Mouse (Mus musculus) kidney, postnatal 4 days (tissue): ENCODE data around the gene Plb1.

Experiments
- DNase-seq, 2 experiments: peaks; one replicate each; pipeline ENCODE4 v3.0.0; 2021; ENCODE audit warnings: mixed read lengths in 2 of 2

Plb1 gene

DNA sequence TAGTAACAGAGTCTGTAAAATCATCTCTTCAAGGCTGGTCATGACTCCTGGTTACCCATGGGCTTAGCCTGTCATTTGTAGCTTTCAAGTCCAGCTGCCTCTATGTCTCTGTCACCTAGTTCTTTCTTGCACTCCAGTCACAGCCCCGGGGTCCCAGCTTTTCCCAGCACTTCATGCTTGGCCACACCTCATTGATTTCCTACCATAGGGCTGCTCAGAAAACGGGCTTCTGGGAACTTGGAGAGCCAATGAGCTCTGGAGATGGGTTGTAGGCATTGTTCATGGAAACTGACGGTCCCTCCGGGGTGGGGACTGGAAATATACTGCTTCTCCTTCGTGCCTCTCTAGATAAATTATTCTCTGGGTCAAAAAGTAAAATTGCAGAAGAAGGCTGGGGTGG lies 28.2 kb downstream of the Plb1 start:
- peak; percentile 9 to 12 for DNase-seq

DNA sequence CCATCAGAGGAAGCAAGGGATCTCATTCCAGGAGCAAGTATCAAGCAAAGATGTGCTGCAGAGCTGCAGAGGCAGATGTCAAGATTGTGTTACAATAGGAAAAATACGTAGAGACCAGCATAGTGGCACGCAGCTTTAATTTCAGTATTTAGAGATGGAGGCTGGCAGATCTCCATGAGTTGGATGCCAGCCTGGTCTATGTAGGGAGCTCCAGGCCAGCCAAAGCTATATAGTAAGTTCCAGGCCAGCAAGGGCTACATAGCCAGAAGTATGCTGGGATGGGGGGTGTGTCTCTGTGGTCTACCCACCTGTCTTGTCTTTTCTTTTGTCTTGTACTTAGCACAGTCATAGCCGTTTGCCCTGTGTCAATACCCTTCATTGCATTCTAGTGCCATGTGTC lies 28.7 kb downstream of the Plb1 start:
- DNase-seq = no peak

DNA sequence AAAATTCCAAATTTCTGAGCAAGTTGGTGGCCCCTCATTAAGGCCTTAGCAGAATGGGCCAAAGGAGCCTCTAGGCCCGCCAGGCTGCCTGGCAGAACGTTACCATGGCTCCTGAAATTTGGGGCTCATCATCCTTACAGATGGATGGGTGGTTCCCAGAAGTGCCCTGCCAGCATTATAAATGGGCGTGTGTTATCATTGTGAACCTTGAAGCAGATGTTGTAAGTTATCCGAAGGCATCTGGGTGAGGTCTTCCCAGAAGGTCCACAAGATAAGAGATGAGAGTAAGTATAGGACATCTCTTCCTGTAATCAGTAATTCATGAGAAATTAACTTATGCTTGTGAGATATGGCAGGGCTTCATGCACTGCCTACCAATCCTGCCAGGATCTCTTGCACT lies 30.0 kb downstream of the Plb1 start:
- DNase-seq = no peak

DNA sequence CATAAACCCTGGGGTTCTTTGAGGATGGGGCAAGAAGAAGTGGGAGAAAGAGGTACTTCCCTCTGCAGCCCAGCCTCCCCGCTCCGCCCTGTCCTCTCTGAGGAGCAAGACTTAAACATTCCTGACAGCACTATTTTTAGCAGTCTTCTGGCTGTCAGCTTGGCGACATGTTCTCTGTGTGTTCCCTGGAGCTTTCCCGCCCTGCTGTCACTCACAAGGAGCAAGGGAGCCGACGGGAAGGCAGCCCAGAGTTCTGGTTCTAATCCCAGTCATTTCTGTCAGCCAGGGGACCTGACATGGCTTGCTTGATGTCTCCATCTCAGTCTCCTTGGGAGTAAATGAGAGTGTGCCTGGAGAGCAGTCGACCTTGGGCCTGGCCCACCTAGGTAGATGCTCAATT lies 40.0 kb downstream of the Plb1 start:
- DNase-seq = peak; percentile 9 to 13

DNA sequence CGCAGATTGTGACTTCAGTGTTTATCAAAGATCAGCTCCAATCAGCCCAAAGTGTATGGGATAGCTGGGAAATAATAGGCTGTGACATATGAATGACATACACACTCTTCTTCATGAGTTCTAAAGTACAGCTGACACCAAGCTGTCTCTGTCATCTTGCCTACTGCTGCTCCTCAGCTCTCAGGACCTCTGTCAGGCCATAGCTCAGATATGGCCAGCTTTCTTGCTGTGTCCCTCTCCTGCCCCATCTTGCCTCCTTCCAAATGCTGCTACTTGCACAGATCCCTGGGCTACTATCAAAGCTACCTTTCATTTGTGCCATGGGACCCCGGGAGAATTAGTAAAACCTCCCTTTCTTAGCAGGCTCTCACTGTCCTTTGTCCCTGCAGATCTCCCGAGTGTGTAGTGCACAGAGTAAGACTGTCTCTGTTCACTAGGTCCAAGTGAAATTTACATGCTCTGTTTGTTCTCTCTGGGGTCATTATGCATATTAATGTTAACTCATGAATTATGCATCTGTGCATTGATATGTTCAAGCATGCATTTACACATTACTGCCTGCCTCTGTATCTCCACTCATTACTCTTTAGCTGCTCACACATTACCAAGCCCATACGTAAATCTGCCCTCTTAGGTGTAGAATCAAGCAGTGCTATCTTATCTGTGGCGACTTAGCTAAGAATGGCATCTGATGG lies 45.6 kb downstream of the Plb1 start:
- DNase-seq = no peak

DNA sequence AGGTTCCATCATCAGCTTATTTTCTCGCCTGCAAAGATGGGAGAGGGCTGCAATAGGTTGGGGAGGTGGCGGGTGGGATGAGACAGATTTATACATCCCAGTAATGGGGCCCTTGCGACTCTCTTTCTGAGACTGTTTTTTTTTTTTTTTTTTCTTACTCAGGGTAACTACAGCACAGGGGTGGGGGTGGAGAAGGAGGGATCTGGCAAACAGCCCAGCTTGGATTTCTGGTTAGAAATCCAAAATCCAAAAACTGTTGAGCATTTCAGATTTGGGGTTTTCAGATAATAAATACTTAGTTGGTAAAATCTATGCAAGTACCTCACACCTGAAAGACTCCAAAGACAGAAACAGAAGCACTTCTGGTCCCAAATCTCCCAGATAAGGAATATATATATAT lies 47.6 kb downstream of the Plb1 start:
- DNase-seq = no peak

DNA sequence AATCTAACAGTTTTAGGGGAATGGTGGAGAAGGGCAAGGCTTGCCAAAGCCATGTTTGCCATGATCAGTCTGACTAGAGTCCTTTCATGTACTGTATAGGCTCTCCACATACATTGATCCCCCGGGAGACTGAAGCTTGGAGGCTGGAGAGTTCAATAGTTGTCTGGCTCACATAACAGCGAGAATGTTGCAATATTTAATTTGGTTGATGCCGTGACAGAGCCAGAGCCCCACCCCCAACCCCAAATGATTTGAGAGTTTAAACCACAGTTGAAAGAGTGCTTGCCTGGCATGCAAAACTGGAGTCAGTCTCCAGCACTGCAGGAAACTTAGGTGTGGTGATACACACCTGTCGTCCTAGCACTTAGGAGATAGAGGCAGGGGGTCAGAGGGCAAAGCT lies 49.8 kb downstream of the Plb1 start:
- no peak for DNase-seq

DNA sequence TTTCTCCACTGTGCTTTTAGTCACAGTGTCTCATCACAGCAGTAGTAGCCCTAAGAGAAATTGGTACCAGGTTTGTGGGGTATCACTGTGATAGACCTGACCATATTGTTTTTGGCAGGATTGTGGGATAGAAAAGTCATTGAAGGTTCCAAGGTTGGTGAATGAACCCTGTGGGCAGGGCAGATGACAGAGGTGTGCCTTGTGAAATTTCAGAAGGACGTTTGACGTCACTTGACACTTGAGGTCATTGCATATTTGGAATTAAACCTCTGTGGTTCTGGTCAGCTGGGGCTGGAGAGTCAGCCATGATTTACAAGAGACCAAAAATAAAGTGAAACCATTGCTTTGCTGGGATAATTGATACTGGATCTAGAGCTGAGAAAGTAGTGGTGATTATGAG lies 50.9 kb downstream of the Plb1 start:
- DNase-seq = no peak

DNA sequence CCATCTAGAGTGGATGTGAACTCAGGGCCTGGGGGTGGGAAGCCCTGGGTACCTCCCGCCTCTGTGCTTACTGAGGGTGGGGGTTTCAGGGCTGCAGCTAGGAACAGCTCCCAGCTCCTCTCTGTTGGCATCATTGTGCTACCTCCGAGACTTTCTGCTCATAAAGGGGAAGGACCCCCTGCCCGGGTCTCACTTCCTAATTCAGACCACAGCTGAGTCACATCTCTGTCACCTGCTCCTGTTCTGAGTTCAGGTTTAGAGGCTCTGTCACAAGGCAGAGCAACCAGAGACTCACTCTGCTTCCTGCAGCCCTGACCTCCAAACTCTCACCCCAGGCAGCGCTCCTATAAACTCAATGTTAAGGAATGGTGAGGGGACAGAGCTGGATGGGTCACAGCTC lies 53.8 kb downstream of the Plb1 start:
- no peak for DNase-seq

DNA sequence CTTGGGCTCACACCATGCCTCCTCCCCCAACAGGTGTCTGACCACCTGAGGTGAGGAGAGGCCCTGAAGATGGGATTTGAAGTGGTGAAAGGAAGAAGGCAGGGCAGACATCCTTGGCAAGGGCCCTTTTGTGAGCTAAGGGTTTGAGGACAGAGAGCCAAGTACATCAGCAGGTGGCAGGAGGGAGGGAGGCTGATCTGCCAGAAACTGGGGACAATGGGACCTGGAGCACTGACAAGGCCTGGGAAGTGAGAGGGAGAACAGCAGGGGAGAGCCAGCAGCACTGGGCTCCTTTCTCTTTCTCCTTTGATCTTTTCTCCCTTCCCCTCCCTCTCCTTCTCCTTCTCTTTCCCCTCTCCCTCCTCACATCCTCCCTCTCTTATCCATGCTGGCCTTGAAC lies 55.5 kb downstream of the Plb1 start:
- no peak for DNase-seq

DNA sequence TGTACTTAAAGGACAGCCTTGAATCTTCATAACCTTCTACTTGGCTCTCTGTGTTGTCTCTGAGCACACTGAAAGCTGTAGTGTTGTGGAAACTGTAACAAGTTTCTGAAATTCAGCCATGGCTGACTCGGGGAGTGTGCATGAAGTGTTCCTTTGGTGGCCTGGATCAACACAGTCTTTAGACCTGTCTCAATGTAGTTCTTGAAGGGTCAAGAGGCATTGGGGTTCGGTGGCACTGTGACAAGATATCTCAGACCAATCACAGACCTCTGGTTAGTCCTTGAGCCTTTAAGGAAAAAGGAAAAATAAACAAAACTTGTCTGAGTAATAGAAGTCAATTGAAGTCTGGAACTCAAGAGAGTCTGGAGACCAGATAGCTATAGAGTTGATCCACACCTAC lies 58.8 kb downstream of the Plb1 start:
- DNase-seq = no peak

DNA sequence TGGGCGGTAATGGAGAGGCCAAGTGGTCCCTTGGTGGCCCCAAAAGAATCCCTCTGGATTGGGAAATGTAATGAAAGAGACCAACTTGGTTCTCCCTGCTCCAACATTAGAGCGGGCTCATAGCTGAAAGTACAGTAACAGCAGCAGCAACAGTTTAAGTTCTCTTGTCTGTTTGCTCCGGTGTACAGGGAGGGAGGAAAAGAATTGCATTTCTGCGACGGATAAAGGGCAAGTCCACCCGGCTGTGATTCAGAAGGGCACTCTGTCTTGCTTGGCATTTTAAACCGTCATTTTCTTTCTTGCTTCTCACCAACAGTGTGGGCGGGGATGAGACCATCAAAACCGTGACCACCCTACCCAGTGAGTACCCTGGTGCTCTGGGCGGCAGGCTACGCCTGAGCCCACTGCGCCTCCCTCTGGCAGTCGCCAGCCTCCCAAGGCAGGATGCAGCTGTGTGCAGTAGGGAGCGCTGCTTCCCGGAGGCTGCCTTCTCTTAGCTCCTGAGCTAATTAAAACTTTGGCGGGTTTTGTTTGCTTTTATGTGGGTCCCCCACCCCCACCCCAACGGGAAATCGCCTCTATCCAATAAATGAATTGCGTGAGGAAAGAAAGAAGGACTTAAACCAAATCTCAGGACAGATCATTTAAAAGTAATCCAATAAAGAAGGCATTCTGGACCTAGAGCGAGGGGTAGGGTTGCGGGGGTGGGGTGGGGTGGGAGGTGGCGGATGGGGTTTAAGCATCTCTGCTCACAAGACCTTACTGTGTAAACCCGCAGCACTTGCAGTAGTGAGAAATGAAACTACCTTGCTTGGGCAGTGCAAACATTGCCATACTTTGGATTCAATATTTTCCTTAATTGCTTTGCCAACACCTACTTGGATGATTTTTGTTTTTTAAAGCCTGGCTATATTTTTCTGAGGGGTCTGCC lies 70.7 kb downstream of the Plb1 start:
- peak; percentile 78 to 84 for DNase-seq

DNA sequence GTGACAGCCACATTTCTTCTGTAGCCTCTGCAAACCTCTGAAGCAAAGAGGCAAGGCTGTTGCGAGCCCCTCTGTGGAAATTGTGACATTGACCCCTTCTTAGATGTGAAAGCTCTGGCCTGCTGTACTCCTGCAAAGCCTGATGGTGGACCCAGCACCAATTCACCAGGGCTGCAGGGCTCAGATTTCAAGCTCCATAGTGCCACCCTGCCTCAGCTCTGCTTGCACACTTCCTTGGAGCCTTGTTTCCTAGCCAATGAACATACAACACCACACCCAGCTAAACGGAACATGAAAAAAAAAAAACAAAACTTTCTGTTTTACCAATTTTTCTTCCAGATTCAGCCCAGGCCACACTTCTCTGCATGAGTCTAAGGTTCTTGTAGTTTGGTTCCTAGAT lies 74.6 kb downstream of the Plb1 start:
- DNase-seq = no peak

DNA sequence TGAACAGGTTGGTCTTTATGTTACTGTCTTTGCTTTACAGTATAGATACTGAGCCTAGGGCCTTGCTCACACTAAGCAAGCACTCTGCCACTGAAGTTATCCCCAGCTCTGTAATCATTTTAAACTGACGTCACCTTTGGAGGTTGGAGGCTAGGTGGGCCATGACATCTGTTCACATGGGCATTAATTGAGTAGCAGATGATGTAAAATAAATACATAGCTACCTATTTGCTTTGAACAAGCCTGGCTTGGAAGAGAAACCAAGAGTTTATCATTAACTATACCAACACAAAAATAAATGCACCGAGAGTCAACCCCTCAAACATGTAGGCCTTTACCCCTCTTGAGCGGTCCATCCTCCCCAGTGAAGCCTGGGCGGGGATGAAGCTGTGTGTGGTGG lies 76.1 kb downstream of the Plb1 start:
- no peak for DNase-seq

DNA sequence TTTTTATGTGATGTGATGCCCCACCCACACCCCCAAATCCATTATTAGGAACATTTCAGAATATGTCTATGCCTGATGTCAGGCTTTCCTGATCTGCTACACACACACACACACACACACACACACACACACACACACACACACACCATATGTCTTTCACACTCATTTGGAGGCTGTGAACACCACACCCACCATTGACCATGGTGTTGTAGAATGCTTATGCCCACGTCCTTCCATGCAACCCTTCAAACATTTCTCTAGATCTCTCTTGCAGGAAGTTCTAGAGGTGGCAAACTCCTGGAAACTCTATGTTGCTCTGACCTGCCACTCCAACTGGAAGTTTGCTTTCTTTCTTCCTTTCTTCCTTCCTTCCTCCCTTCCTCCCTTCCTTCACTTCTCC lies 77.2 kb downstream of the Plb1 start:
- DNase-seq = no peak

DNA sequence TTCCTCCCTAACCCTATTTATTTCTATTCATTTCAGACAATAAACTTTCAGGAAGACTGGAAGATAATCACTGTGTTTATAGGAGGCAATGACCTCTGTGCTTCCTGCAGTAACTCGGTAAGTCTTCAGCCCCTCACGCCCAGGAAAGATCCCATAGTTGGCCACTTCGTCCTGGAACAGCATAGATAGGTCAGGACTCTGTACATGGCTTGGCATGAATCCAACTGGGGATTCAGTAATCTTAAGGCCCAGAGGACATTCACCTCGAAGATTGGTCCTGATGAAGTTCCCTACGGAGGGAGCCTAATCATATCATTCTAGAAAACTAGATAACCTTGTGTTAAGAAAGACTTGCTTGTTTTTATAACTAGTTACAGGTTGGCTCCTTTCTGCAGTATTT lies 78.3 kb downstream of the Plb1 start:
- no peak for DNase-seq

DNA sequence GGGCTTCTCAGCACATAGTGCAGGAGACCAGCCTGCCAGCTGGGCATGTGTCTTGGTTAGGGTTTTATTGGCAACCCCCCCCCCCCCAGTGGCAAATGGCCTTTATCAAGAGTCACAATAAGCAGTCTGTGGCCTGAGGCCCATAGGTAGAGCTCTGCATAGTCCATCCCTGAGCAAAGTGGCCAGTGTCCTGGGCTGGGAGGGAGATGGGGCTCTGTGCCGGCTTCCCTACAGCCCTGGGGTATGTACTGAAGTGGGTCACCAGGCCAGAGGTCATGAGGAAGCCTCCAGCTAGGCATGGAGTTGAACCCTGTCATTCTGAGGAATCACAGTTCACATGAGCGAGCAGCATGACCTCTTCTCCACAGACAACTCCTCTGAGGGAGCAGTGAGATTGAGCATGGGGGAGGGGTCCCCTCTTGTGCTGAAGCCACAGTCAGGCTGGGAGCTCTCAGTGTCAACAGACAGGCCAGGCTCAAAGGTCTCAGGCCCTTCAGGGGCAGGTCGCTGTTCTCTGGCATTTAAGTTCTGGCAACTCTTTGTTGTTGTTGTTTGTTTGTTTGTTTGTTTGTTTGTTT lies 79.2 kb downstream of the Plb1 start:
- no peak for DNase-seq

DNA sequence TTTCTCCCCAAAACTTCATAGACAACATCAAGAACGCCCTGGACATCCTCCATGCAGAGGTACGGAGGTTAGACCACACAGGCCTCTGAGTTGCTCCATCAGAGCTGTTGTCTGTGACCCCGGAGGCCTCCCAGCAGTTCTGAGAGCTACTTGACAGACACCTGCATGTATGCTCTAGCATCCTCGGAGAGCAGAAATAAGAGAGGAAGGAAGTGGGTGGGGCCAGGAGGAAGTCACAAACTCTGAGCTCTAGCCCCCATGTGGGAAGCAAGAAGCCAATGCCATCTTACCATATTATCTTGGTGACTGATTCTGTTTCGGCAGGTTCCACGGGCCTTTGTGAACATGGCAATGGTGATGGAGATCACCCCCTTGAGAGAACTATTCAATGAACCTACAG lies 81.2 kb downstream of the Plb1 start:
- DNase-seq = no peak

DNA sequence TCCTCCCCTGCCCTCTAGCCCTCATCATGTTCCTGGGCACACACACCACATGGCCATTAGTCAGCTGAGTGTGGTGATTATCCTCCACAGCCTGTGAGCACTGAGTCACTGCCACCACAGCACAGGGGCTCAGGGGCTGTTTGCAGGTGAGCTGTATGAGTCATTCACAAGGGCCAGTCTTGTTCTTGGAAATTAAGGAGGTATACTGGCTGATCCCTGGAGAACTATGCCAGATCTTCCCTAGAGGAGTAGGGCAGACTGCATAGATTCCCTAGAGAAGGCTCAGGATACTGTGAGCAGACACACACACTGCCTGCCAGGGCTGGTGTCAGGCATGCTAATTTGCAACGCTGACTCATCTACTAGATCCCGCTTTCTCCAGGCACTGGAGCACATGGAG lies 82.2 kb downstream of the Plb1 start:
- DNase-seq = no peak

DNA sequence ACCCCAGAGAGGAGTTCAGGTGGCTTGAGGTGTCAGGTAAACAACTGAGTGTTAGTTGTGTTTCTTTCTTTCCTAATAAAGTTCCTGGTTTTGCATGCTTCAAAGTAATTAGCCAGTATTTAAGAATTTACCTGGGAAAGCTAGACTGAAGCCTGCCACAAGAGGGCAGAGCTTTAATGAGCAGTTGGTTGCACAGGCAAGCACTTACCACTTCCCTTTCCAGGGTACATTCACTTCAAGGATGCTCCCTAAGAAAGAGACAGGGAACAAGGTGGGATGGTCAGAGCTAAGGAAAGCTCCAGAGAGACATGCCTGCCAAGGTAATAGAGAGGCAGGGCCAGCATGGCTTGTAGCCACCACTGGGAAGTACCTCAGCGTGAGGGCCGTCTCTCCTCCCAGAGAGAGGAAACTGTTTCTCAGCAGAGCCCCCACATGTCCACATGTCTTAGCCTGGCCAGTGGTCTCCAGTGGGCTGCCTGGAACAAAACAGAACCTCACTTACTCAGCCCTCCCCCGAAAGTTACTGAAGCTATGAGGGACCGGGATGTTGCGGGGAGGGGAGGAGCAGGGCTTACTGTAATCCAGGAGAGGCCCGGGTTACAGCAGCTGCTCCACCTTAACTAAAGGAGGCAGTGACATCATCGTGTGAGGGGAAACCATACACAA lies 89.8 kb downstream of the Plb1 start:
- peak; percentile 68 to 77 for DNase-seq

DNA sequence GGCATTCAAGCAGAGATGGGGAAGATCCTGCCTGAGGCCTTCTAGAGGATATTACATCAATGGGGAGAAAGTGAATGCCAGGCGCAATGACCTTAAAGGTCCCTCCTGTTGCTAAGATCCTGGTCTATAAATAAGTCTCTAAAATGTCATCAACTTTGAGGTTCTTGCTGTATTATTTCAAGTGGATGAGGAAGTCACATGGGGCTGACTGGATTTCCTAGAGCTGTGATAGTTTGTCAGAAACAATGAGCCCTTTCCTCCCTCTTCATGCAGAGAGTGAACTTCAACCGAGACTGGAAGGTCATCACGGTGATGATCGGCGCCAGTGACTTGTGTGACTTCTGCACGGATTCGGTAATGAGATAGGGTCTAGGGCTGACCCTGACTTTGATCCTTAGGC lies 95.6 kb downstream of the Plb1 start:
- no peak for DNase-seq

DNA sequence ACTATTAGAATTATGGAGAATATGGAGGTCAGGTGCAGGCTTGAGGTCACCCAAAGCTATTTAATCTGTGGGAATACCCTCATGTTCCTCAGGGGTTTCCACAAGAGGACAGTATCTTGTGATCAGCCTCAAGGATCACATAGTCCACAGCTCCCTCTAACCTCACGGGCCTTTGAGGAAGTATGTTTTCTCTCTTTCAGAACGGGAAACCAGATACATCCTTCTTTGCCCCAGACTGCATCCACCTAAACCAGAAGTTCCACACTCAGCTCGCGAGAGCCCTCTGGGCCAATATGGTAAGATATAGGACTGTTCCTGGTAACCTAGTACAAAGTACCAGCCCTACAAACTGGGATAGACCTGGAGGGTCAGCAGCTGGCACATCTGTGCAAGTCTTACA lies 100.1 kb downstream of the Plb1 start:
- DNase-seq = no peak

DNA sequence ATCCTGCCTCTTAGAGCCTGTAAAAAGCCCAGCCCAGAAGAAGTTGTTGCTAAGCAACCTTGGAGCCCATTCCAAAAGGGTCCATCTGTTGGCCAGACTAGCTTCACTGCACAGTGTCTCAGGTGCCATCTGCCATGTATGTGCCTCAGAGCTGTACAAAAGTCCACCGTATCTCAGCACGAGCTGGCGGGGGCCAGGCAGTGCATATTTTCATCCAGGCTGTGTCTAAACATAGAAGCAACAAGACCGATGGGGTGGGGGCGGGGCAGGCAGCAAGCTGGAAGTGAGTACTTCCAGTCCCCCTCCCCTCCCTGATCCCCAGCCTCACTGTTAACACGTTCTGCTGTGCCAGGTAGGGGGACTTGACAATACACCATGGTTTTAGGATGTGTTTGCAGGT lies 102.7 kb downstream of the Plb1 start:
- peak; percentile 69 to 78 for DNase-seq

DNA sequence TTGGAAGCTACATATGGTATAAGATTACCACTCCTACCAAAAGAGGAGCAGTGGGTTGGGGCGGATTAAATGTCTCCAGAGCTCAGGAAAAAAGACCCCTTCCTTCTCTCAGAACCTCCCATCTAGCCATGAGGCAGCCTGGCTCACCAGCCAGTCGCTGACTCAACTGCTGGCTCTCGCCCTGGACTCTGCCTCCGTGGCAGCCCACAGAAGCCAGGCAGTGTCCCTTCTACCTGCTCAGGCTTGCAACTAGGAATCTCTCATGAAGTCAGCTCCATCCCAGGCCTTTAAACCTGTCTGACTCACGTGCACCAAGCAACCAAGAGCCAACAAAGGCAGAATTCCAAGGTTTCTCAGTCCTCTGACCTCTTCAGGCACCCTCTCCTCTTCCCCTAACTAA lies 103.6 kb downstream of the Plb1 start:
- DNase-seq = no peak
